Mouse (Mus musculus): ENCODE results near the gene Kdm4a. TPM values are rescaled to one million over a fixed set of nuclear protein-coding genes. Genes with fewer than 3 reads are reported as not detected.

Kdm4a gene
- polyA plus RNA-seq, 1 experiment from 2014 or later, result 51.8 TPM

GRCm38 (mm10) chr4:118150804-118151203 lies 29.0 kb downstream of the Kdm4a start:
- Histone ChIP-seq H3K27me3 (no peaks in the 10 kb centered on the region), H3K27ac (no peak overlapping the region)
- WGBS, result 90% methylated on average over 7 of the region's 7 CpGs

GRCm38 (mm10) chr4:118149956-118150680 lies 29.7 kb downstream of the Kdm4a start:
- 85% methylated on average over 14 of the region's 14 CpGs for WGBS
- H3K9me3 ChIP-seq, result no peaks in the 10 kb centered on the region
- H3K27me3 ChIP-seq, result no peaks in the 10 kb centered on the region
- ATAC-seq (ENCODE audit: low FRiP score, low read depth), result no peak
- H3K4me2 ChIP-seq (replicated peaks), result no peak overlapping the region
- no peak overlapping the region for H3K4me3 ChIP-seq
- no peak overlapping the region for H3K27ac ChIP-seq
- no peaks in the 10 kb centered on the region for H3K4me1 ChIP-seq
- peaks cover 98% of the 10 kb centered on the region for H3K36me3 ChIP-seq
- H3K9ac ChIP-seq, result no peak overlapping the region

More at GRCm38 (mm10) chr4:118150804-118151203, 29.0 kb downstream of the Kdm4a start:
- no peak overlapping the region for H3K4me3 ChIP-seq
- no peak for ATAC-seq (ENCODE audit: low FRiP score, low read depth)
- no peaks in the 10 kb centered on the region for H3K9me3 ChIP-seq
- H3K4me1 ChIP-seq, result no peaks in the 10 kb centered on the region
- no peak overlapping the region for H3K4me2 ChIP-seq (replicated peaks)
- H3K36me3 ChIP-seq, result peaks cover 98% of the 10 kb centered on the region
- no peak overlapping the region for H3K9ac ChIP-seq

- H3K4me2 ChIP-seq (replicated peaks), result no peak overlapping the region
- ATAC-seq (ENCODE audit: low FRiP score, low read depth), result no peak
Observed at GRCm38 (mm10) chr4:118149055-118149576, 30.7 kb downstream of the Kdm4a start.

GRCm38 (mm10) chr4:118148317-118148687 lies 31.5 kb downstream of the Kdm4a start:
- H3K9me3 ChIP-seq, result no peaks in the 10 kb centered on the region
- no peak overlapping the region for H3K4me2 ChIP-seq (replicated peaks)
- no peak for ATAC-seq (ENCODE audit: low FRiP score, low read depth)
- H3K36me3 ChIP-seq, result peaks cover 98% of the 10 kb centered on the region
- H3K4me3 ChIP-seq, result no peak overlapping the region
- no peaks in the 10 kb centered on the region for H3K4me1 ChIP-seq
- H3K27me3 ChIP-seq, result no peaks in the 10 kb centered on the region
- 55% methylated on average over 10 of the region's 10 CpGs for WGBS
- no peak overlapping the region for H3K27ac ChIP-seq
- no peak overlapping the region for H3K9ac ChIP-seq

More at GRCm38 (mm10) chr4:118149055-118149576, 30.7 kb downstream of the Kdm4a start:
- Histone ChIP-seq H3K9me3 (no peaks in the 10 kb centered on the region), H3K36me3 (peaks cover 98% of the 10 kb centered on the region), H3K27me3 (no peaks in the 10 kb centered on the region), H3K4me3 (no peak overlapping the region), H3K27ac (no peak overlapping the region), H3K9ac (no peak overlapping the region), H3K4me1 (no peaks in the 10 kb centered on the region)
- 86% methylated on average over 10 of the region's 10 CpGs for WGBS

- Histone ChIP-seq H3K4me3 (no peak overlapping the region), H3K4me1 (no peaks in the 10 kb centered on the region), H3K9me3 (no peaks in the 10 kb centered on the region), H3K27me3 (no peaks in the 10 kb centered on the region), H3K27ac (no peak overlapping the region), H3K36me3 (peaks cover 98% of the 10 kb centered on the region), H3K9ac (no peak overlapping the region), H3K4me2 (replicated peaks) (no peak overlapping the region)
- 91% methylated on average over 19 of the region's 19 CpGs for WGBS
- no peak for ATAC-seq (ENCODE audit: low FRiP score, low read depth)
Observed at GRCm38 (mm10) chr4:118147547-118148316, 32.1 kb downstream of the Kdm4a start.

- no peak for ATAC-seq (ENCODE audit: low FRiP score, low read depth)
- H3K9me3 ChIP-seq, result no peaks in the 10 kb centered on the region
- 84% methylated on average over 10 of the region's 10 CpGs for WGBS
Observed at GRCm38 (mm10) chr4:118147090-118147489, 32.8 kb downstream of the Kdm4a start.

GRCm38 (mm10) chr4:118144324-118144723 lies 35.5 kb downstream of the Kdm4a start:
- ATAC-seq (ENCODE audit: low FRiP score, low read depth), result no peak
- Histone ChIP-seq H3K9ac (no peak overlapping the region), H3K9me3 (no peaks in the 10 kb centered on the region), H3K27ac (no peak overlapping the region), H3K36me3 (peaks cover 97% of the 10 kb centered on the region), H3K4me1 (no peaks in the 10 kb centered on the region), H3K27me3 (no peaks in the 10 kb centered on the region), H3K4me3 (no peak overlapping the region), H3K4me2 (replicated peaks) (no peak overlapping the region)
- 75% methylated on average over 9 of the region's 9 CpGs for WGBS

More at GRCm38 (mm10) chr4:118147090-118147489, 32.8 kb downstream of the Kdm4a start:
- no peak overlapping the region for H3K4me2 ChIP-seq (replicated peaks)
- H3K4me1 ChIP-seq, result no peaks in the 10 kb centered on the region
- no peaks in the 10 kb centered on the region for H3K27me3 ChIP-seq
- no peak overlapping the region for H3K9ac ChIP-seq
- no peak overlapping the region for H3K27ac ChIP-seq
- no peak overlapping the region for H3K4me3 ChIP-seq
- peaks cover 98% of the 10 kb centered on the region for H3K36me3 ChIP-seq

GRCm38 (mm10) chr4:118143679-118144078 lies 36.2 kb downstream of the Kdm4a start:
- Histone ChIP-seq H3K9me3 (no peaks in the 10 kb centered on the region), H3K9ac (no peak overlapping the region), H3K27me3 (no peaks in the 10 kb centered on the region), H3K27ac (no peak overlapping the region), H3K36me3 (peaks cover 97% of the 10 kb centered on the region), H3K4me1 (no peaks in the 10 kb centered on the region), H3K4me2 (replicated peaks) (no peak overlapping the region), H3K4me3 (no peak overlapping the region)
- no peak for ATAC-seq (ENCODE audit: low FRiP score, low read depth)
- WGBS, result 96% methylated on average over 7 of the region's 7 CpGs

- H3K27ac ChIP-seq, result no peak overlapping the region
- H3K9ac ChIP-seq, result no peak overlapping the region
- WGBS, result 90% methylated on average over 5 of the region's 5 CpGs
- no peak for ATAC-seq (ENCODE audit: low FRiP score, low read depth)
- no peak overlapping the region for H3K4me3 ChIP-seq
- H3K4me1 ChIP-seq, result no peaks in the 10 kb centered on the region
- no peaks in the 10 kb centered on the region for H3K27me3 ChIP-seq
- no peaks in the 10 kb centered on the region for H3K9me3 ChIP-seq
- peaks cover 97% of the 10 kb centered on the region for H3K36me3 ChIP-seq
- no peak overlapping the region for H3K4me2 ChIP-seq (replicated peaks)
Observed at GRCm38 (mm10) chr4:118141511-118141910, 38.3 kb downstream of the Kdm4a start.

- peaks cover 78% of the 10 kb centered on the region for H3K36me3 ChIP-seq
Observed at GRCm38 (mm10) chr4:118138891-118139290, 41.0 kb downstream of the Kdm4a start.

GRCm38 (mm10) chr4:118137857-118138256 lies 42.0 kb downstream of the Kdm4a start:
- peaks cover 67% of the 10 kb centered on the region for H3K36me3 ChIP-seq
- no peaks in the 10 kb centered on the region for H3K9me3 ChIP-seq
- H3K9ac ChIP-seq, result no peak overlapping the region
- no peak overlapping the region for H3K27ac ChIP-seq
- no peak overlapping the region for H3K4me3 ChIP-seq
- H3K27me3 ChIP-seq, result no peaks in the 10 kb centered on the region
- H3K4me1 ChIP-seq, result peaks cover 24% of the 10 kb centered on the region
- no peak for ATAC-seq (ENCODE audit: low FRiP score, low read depth)
- 91% methylated on average over 16 of the region's 16 CpGs for WGBS
- no peak overlapping the region for H3K4me2 ChIP-seq (replicated peaks)

More at GRCm38 (mm10) chr4:118138891-118139290, 41.0 kb downstream of the Kdm4a start:
- no peaks in the 10 kb centered on the region for H3K9me3 ChIP-seq
- H3K27ac ChIP-seq, result no peak overlapping the region
- H3K4me3 ChIP-seq, result no peak overlapping the region
- WGBS, result 81% methylated on average over 5 of the region's 5 CpGs
- H3K4me1 ChIP-seq, result peaks cover 13% of the 10 kb centered on the region
- H3K9ac ChIP-seq, result no peak overlapping the region
- no peak for ATAC-seq (ENCODE audit: low FRiP score, low read depth)
- H3K4me2 ChIP-seq (replicated peaks), result no peak overlapping the region
- no peaks in the 10 kb centered on the region for H3K27me3 ChIP-seq

GRCm38 (mm10) chr4:118137311-118137710 lies 42.5 kb downstream of the Kdm4a start:
- peaks cover 65% of the 10 kb centered on the region for H3K36me3 ChIP-seq
- WGBS, result 88% methylated on average over 10 of the region's 10 CpGs
- ATAC-seq (ENCODE audit: low FRiP score, low read depth), result no peak

More at GRCm38 (mm10) chr4:118137311-118137710, 42.5 kb downstream of the Kdm4a start:
- H3K27ac ChIP-seq, result no peak overlapping the region
- H3K9me3 ChIP-seq, result no peaks in the 10 kb centered on the region
- H3K4me1 ChIP-seq, result peaks cover 27% of the 10 kb centered on the region
- H3K4me3 ChIP-seq, result no peak overlapping the region
- H3K9ac ChIP-seq, result no peak overlapping the region
- no peaks in the 10 kb centered on the region for H3K27me3 ChIP-seq
- H3K4me2 ChIP-seq (replicated peaks), result no peak overlapping the region

Data from limb, embryonic 13.5 days (tissue).